Comparison of ENCODE assay signal across 10 mouse cellular contexts in the genomic region with DNA sequence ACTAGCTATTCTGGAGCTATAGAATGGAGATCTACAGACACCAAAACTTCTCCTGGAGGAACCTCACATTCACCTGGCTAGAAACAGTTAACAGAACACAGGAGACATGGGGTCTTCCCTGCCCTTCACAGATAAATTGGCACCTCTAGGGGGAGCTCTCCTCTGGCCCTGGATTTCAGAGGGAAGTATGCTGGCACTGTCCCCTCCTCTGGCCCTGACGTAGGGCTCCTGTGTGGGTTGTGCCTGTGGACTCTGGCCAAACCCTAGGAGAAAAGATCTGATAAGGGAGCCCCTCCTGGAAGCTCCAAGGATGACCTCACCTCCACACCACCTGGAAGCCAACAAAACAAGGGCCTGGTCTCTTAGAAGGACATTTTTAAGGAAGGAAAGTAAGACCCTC.
DNase-seq lines count a peak whose midpoint lies in the region; ATAC-seq and TF ChIP-seq lines count a peak whose summit lies in the region.
"Had no signal": no experiment of that assay in that cellular context is flagged by ENCODE, and none has a peak within 500 bp of the region (broad histone marks: within the 10 kb centered on the region; RNA-seq: fewer than 3 reads in every experiment).

No protein-coding gene starts in this region.

- H3K36me3 ChIP-seq in kidney, embryonic 16.5 days (ENCODE audit: insufficient read depth, low read length): no peaks in the 10 kb centered on the region
- H3K36me3 ChIP-seq in kidney, postnatal 0 days (ENCODE audit: insufficient read depth, low read length): no peaks in the 10 kb centered on the region
- no peaks in the 10 kb centered on the region for H3K36me3 ChIP-seq in heart, embryonic 10.5 days
- H3K36me3 ChIP-seq: heart, embryonic 13.5 days had no signal

- no peaks in the 10 kb centered on the region for H3K9me3 ChIP-seq in kidney, embryonic 16.5 days (ENCODE audit: low read length)
- no peaks in the 10 kb centered on the region for H3K9me3 ChIP-seq in kidney, postnatal 0 days (replicated peaks; ENCODE audit: low read length)
- H3K9me3 ChIP-seq in heart, embryonic 10.5 days: no peaks in the 10 kb centered on the region
- H3K9me3 ChIP-seq: heart, embryonic 13.5 days had no signal

- H3K9ac ChIP-seq in kidney, embryonic 16.5 days (replicated peaks; ENCODE audit: low read length): no peak overlapping the region
- H3K9ac ChIP-seq in kidney, postnatal 0 days (ENCODE audit: low read depth, low read length): no peak overlapping the region
- H3K9ac ChIP-seq: heart, embryonic 13.5 days had no signal

- no peak overlapping the region for H3K4me3 ChIP-seq in kidney, embryonic 16.5 days (ENCODE audit: low read length)
- H3K4me3 ChIP-seq in kidney, postnatal 0 days (replicated peaks; ENCODE audit: low read depth, low read length): no peak overlapping the region
- no peak overlapping the region for H3K4me3 ChIP-seq in gastrocnemius, adult 2 months
- H3K4me3 ChIP-seq in heart, embryonic 10.5 days: no peak overlapping the region
- H3K4me3 ChIP-seq: heart, embryonic 13.5 days had no signal

- H3K4me2 ChIP-seq in kidney, embryonic 16.5 days (replicated peaks; ENCODE audit: low read depth, low read length): no peak overlapping the region
- no peak overlapping the region for H3K4me2 ChIP-seq in kidney, postnatal 0 days (ENCODE audit: low read length)
- H3K4me2 ChIP-seq: heart, embryonic 13.5 days had no signal

- H3K27ac ChIP-seq in kidney, embryonic 16.5 days (ENCODE audit: low read length): no peak overlapping the region
- H3K27ac ChIP-seq in kidney, postnatal 0 days: no peak overlapping the region
- no peak overlapping the region for H3K27ac ChIP-seq in gastrocnemius, adult 2 months
- H3K27ac ChIP-seq in heart, embryonic 10.5 days: no peak overlapping the region
- H3K27ac ChIP-seq: heart, embryonic 13.5 days; macrophage had no signal

- no peaks in the 10 kb centered on the region for H3K4me1 ChIP-seq in kidney, embryonic 16.5 days (ENCODE audit: insufficient read depth, low read length)
- no peaks in the 10 kb centered on the region for H3K4me1 ChIP-seq in kidney, postnatal 0 days (replicated peaks; ENCODE audit: insufficient read depth, low read length)
- no peaks in the 10 kb centered on the region for H3K4me1 ChIP-seq in heart, embryonic 10.5 days

- WGBS in kidney, embryonic 16.5 days: 27% methylated on average over 1 of the region's 1 CpGs
- 18% methylated on average over 1 of the region's 1 CpGs for WGBS in kidney, postnatal 0 days
- WGBS in heart, embryonic 10.5 days: 8% methylated on average over 1 of the region's 1 CpGs

- ATAC-seq in kidney, embryonic 16.5 days (ENCODE audit: low FRiP score, low TSS enrichment): no peak
- ATAC-seq in kidney, postnatal 0 days (replicated peaks; ENCODE audit: low FRiP score, low read depth): no peak; the same call in 1 of the 2 replicates

- TF ChIP-seq CTCF in kidney, postnatal 0 days (IDR thresholded peaks at IDR 0.05; ENCODE audit: low read depth): peak; percentile 58
- no peak for TF ChIP-seq CTCF in gastrocnemius, adult 2 months (IDR thresholded peaks at IDR 0.05)

- DNase-seq in kidney, adult 18-20 months: peak; percentile 15
- peak; percentile 11 for DNase-seq in MEL-GATA-1-ER (ENCODE audit: extremely low read depth, low read depth)
- peak; percentile 29 for DNase-seq in kidney, postnatal 0 days (ENCODE audit: low spot score)
- DNase-seq in lung, postnatal 36 days: peak; percentile 81
- no peak for DNase-seq in Muller cell, postnatal 12 days (ENCODE audit: inconsistent ontology term)
- DNase-seq in gastrocnemius, adult 2 months: no peak
- DNase-seq in heart, embryonic 10.5 days (ENCODE audit: low spot score): no peak

- H3K27me3 ChIP-seq in kidney, embryonic 16.5 days (ENCODE audit: insufficient read depth, low read length): no peaks in the 10 kb centered on the region
- no peaks in the 10 kb centered on the region for H3K27me3 ChIP-seq in kidney, postnatal 0 days (ENCODE audit: insufficient read depth, low read length)
- no peaks in the 10 kb centered on the region; the same call in 1 of the 2 replicates for H3K27me3 ChIP-seq in heart, embryonic 10.5 days (ENCODE audit: insufficient read depth, poor library complexity, severe bottlenecking)
- H3K27me3 ChIP-seq: heart, embryonic 13.5 days had no signal

- intact Hi-C loops in gastrocnemius, adult 2 months (cut with DNase I): no loop called here

Comparison
In these comparisons a context has a peak if more than half of its experiments do, and no peak if none do; other contexts are left out.
1. DNase-seq: peak in kidney, adult 18-20 months (single experiment), MEL-GATA-1-ER (single experiment), kidney, postnatal 0 days (single experiment) and lung, postnatal 36 days (single experiment); none in Muller cell, postnatal 12 days (single experiment), gastrocnemius, adult 2 months (single experiment) and heart, embryonic 10.5 days (single experiment).